Mouse (Mus musculus) midbrain, embryonic 11.5 days (tissue): ENCODE measurements at regions not wholly inside any gene's neighbourhood (a gene's known extent, or its start where the extent isn't known, plus 50 kb on each side); places are given as distances from the start of the nearest gene placed in this dataset.

ENCODE experiments used
- ATAC-seq: fragments of 200-750 bp; cut with Nextera tagmentation; 2 replicates; pipeline ENCODE4 v1.8.0; 2017; ENCODE audit warnings: moderate TSS enrichment, moderate library complexity; ENCODE audit not compliant: low FRiP score
- DNase-seq: peaks from one replicate; pipeline ENCODE4 v3.0.0; 2015; ENCODE audit warnings: low spot score; ENCODE audit errors: missing footprints
- H3K27ac ChIP-seq: fragments of 300-500 bp; sonication (generic); 2 replicates; pipeline ENCODE4 v1.5.1; 2014; ENCODE audit warnings: low read depth, low read length
- H3K27me3 ChIP-seq: fragments of 300-500 bp; sonication (generic); 2 replicates; pipeline ENCODE4 v1.6.1; 2014; ENCODE audit warnings: mild to moderate bottlenecking, low read length, moderate library complexity, mixed read lengths; ENCODE audit not compliant: control insufficient read depth, insufficient read depth
- H3K36me3 ChIP-seq: fragments of 300-500 bp; sonication (generic); 2 replicates; pipeline ENCODE4 v1.6.1; 2014; ENCODE audit warnings: mild to moderate bottlenecking, low read length, moderate library complexity, mixed read lengths; ENCODE audit not compliant: control insufficient read depth, insufficient read depth
- H3K4me1 ChIP-seq: fragments of 300-500 bp; sonication (generic); 2 replicates; pipeline ENCODE4 v1.6.1; 2014; ENCODE audit warnings: low read length; ENCODE audit not compliant: control insufficient read depth, insufficient read depth
- H3K4me2 ChIP-seq: fragments of 300-500 bp; sonication (generic); 2 replicates; pipeline ENCODE4 v1.6.1; 2014; ENCODE audit warnings: mild to moderate bottlenecking, moderate library complexity
- H3K4me3 ChIP-seq: fragments of 300-500 bp; sonication (generic); 2 replicates; pipeline ENCODE4 v1.5.1; 2014; ENCODE audit warnings: low read depth, low read length
- H3K9ac ChIP-seq: fragments of 300-500 bp; sonication (generic); 2 replicates; pipeline ENCODE4 v1.6.1; 2014; ENCODE audit warnings: low read length
- H3K9me3 ChIP-seq: fragments of 300-500 bp; sonication (generic); 2 replicates; pipeline ENCODE4 v1.6.1; 2016; ENCODE audit warnings: low read length; ENCODE audit not compliant: control insufficient read depth
- WGBS: fragments of 180-500 bp; shearing (Covaris S2); extraction: QIAGEN DNeasy Blood & Tissue Kit; methylation state at CpG from one replicate; pipeline ENCODE4 v1.1.7; 2014; 5-methylcytosine and 5-hydroxymethylcytosine counted together

DNA sequence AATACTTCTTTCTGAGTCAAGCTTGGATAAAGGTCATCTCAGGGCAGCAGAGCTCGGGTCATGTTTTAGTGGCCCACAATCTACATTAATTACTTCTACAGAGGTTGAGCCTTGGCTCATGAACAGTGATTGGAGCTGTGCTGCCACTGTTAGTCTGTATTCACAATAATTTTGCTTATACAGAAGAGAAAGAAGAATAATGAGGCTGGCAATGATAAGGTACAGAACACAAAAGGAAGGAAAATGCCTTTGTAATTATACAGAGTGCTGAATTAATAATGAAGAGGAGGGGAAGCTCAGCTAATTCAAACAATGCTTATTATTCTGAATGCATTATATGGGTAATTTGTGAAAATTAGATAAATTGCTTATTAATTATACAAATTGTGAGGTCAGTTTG lies 573.9 kb upstream of the Cblb start:
- Histone ChIP-seq H3K36me3 (no peaks in the 10 kb centered on the region), H3K27me3 (no peaks in the 10 kb centered on the region), H3K9me3 (no peaks in the 10 kb centered on the region), H3K27ac (no peak overlapping the region), H3K4me2 (no peak overlapping the region), H3K9ac (no peak overlapping the region), H3K4me3 (no peak overlapping the region), H3K4me1 (no peaks in the 10 kb centered on the region)
- 78% methylated on average over 1 of the region's 1 CpGs for WGBS
- no peak for DNase-seq
- ATAC-seq, result no peak; the same call in 1 of the 2 replicates

DNA sequence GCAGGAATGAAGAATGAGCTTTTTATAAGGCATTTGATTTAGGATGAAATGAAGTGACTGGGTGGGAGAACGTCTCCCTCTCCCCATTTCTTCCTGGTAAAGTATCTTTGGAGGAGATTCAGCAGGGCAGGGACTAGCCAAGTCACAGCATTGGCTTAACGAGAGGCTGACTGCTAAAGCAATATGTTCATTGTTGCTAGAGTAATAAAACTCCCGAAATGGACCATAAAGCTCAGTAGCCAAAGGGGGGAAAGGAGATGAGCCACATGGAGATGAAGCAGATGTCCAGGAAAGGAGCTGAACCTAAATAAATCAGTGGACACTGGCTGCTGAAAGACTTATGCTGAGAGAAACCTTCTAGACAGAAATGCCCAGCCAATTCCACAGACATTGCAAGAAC lies 555.3 kb upstream of the Cblb start:
- Histone ChIP-seq H3K4me3 (no peak overlapping the region), H3K27ac (no peak overlapping the region), H3K27me3 (no peaks in the 10 kb centered on the region), H3K9me3 (no peaks in the 10 kb centered on the region), H3K36me3 (no peaks in the 10 kb centered on the region), H3K4me2 (no peak overlapping the region), H3K9ac (no peak overlapping the region), H3K4me1 (no peaks in the 10 kb centered on the region)
- no peak for DNase-seq
- no peak for ATAC-seq
- WGBS, result 84% methylated on average over 3 of the region's 3 CpGs

DNA sequence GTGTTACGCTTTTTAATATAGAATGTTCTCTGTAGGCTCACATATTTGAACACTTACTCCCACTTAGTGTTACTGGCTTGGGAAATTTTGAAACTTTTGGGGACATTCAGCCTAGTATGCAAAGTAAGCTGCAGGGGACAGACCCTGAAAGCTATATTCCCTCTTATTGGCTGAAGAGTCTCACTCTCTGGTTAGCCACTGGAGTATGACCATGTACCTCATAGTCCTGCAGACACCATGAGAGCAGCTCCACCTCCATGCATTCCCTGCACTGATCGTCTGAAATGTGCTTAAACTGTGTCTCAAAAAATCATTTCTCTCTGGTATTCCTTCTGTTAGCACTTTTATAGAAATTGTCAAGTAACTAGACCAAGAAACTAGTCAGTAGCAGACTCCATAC lies 534.9 kb upstream of the Cblb start:
- Histone ChIP-seq H3K4me3 (no peak overlapping the region), H3K4me2 (no peak overlapping the region), H3K9me3 (no peaks in the 10 kb centered on the region), H3K27me3 (no peaks in the 10 kb centered on the region), H3K4me1 (no peaks in the 10 kb centered on the region), H3K36me3 (no peaks in the 10 kb centered on the region), H3K27ac (no peak overlapping the region), H3K9ac (no peak overlapping the region)
- WGBS, result 85% methylated on average over 2 of the region's 2 CpGs
- ATAC-seq, result no peak
- peak; percentile 57 for DNase-seq

DNA sequence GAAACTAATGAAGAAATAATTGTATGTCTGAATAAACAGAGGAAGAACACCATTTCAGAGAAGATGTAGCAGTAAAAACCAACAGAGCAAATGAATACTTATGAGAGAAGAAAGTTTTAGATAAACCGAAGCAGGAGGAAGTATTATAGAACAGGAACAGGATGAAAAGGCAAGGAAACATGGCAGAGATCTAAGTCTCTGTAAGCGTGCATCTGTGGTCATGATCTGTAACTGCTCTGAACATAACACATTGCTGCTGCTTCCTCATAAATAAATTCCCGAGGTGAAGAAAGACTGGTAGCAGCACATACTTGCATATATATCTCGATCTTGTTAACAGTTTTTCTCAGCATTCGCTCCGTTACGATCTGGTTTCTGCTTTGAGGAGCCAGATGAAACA lies 533.2 kb upstream of the Cblb start:
- ATAC-seq (no peak), DNase-seq (peak; percentile 77)
- WGBS, result 88% methylated on average over 7 of the region's 7 CpGs
- no peaks in the 10 kb centered on the region for H3K27me3 ChIP-seq
- H3K36me3 ChIP-seq, result no peaks in the 10 kb centered on the region
- H3K9me3 ChIP-seq, result no peaks in the 10 kb centered on the region
- H3K4me1 ChIP-seq, result no peaks in the 10 kb centered on the region
- H3K27ac ChIP-seq, result no peak overlapping the region
- no peak overlapping the region for H3K4me2 ChIP-seq
- H3K9ac ChIP-seq, result no peak overlapping the region
- H3K4me3 ChIP-seq, result no peak overlapping the region

DNA sequence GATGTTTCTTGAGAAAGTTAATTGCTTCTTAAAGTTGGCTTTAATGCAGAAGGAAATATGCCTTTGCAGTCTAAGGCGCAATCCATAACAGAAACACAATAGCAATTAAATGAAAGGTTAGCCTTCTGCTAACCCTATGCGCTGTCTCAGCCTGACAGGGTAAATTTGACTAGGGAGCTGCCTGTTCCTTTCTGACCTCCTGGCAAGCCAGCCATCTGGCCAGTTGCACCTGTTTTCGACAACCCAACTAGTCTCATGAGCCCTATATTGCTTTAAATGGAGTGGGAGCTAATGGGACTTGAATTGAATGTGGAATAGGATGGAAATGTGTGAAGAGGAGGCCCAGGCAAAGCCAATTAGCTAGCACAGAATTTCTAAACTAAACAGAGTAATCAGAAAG lies 513.9 kb upstream of the Cblb start:
- WGBS, result 75% methylated on average over 3 of the region's 3 CpGs
- H3K9me3 ChIP-seq, result no peaks in the 10 kb centered on the region
- no peak overlapping the region for H3K27ac ChIP-seq
- no peaks in the 10 kb centered on the region for H3K4me1 ChIP-seq
- no peaks in the 10 kb centered on the region for H3K27me3 ChIP-seq
- ATAC-seq (no peak), DNase-seq (peak; percentile 41)
- no peaks in the 10 kb centered on the region for H3K36me3 ChIP-seq
- no peak overlapping the region for H3K4me3 ChIP-seq
- H3K9ac ChIP-seq, result no peak overlapping the region
- H3K4me2 ChIP-seq, result no peak overlapping the region

DNA sequence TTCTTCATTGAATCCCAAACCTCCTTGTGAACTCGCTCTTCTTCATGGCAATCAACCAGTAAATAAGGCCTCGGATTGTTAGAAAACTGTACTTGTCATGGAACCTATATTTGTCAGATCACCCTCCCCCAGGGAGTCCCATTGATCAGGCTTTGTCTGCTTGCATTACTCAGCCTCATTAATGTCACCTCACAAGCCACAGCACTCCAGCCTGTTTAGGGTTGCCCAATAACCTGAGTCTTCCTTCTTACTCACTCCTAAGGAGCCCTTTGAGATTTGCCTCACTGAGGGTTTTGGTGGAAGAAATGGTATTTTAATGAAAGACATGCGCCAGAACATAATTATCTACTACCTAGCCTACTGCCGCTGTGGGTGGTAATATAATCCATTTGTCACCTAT lies 510.3 kb upstream of the Cblb start:
- Histone ChIP-seq H3K36me3 (no peaks in the 10 kb centered on the region), H3K4me2 (no peak overlapping the region), H3K4me1 (no peaks in the 10 kb centered on the region), H3K27ac (no peak overlapping the region), H3K9me3 (no peaks in the 10 kb centered on the region), H3K9ac (no peak overlapping the region), H3K4me3 (no peak overlapping the region), H3K27me3 (no peaks in the 10 kb centered on the region)
- 70% methylated on average over 4 of the region's 4 CpGs for WGBS
- DNase-seq (no peak), ATAC-seq (peak; percentile 75)

DNA sequence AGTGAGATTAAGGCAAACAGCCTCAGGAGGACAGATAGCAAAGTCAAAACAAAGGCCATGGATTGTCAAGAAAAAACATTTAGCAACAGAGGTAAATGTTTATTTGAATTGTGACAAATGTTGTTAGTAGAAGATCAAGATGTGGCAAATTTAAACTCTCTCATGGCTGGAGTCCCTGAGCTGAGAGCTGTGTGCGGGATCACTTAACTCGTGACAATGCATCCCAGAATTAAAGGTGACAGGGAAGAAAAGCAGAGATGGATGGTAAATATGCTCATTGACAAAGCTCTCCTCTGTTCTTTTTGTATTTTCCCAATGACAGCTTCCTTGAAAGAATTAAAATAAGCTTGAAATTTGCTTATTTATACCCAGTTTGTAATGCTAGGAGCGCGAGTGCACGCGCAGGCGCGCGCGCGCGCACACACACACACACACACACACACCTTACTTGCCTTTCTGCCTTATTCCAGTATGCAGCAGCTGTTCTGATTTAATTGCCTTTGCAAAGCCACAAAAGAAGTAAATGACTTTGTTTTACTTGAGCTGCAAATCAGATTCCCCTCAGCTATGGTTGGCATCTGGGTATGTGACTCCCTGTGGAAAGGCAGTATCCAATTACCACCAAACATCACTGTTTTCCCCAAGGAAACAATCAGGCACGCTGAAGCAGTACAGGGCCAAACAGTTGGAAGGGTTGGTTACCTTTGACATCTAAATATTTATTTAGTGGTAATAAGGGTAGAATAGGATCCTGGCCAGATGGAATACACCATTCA lies 509.5 kb upstream of the Cblb start:
- ATAC-seq (peak; percentile 83), DNase-seq (peak; percentile 76)
- 73% methylated on average over 13 of the region's 13 CpGs for WGBS
- H3K36me3 ChIP-seq, result no peaks in the 10 kb centered on the region
- no peaks in the 10 kb centered on the region for H3K4me1 ChIP-seq
- H3K4me2 ChIP-seq, result no peak overlapping the region
- peak overlapping the region; percentile 48 for H3K27ac ChIP-seq
- H3K4me3 ChIP-seq, result no peak overlapping the region
- H3K9me3 ChIP-seq, result no peaks in the 10 kb centered on the region
- no peak overlapping the region for H3K9ac ChIP-seq
- no peaks in the 10 kb centered on the region for H3K27me3 ChIP-seq

DNA sequence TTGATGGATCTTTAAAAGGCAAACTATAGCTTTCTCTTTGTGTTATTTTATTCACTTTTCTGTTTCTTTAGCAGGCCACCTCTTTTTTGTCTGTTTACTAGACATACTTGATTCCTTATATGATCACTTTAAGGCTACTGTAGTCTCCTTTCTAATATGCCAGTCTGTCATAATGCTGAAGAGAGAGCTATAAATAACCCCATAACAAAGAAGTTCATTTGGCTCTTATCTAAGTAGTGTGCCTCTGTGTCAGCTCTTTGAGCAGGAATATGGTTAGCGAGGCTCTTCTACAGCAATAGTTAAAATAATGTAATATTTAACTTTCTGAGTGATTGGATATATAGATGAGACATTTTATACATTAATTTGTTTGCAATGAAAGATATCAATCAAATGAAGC lies 507.0 kb upstream of the Cblb start:
- Histone ChIP-seq H3K4me2 (no peak overlapping the region), H3K9me3 (no peaks in the 10 kb centered on the region), H3K4me1 (no peaks in the 10 kb centered on the region), H3K27ac (no peak overlapping the region), H3K27me3 (no peaks in the 10 kb centered on the region), H3K4me3 (no peak overlapping the region), H3K36me3 (no peaks in the 10 kb centered on the region), H3K9ac (no peak overlapping the region)
- 87% methylated on average over 1 of the region's 1 CpGs for WGBS
- DNase-seq (peak; percentile 66), ATAC-seq (no peak)

DNA sequence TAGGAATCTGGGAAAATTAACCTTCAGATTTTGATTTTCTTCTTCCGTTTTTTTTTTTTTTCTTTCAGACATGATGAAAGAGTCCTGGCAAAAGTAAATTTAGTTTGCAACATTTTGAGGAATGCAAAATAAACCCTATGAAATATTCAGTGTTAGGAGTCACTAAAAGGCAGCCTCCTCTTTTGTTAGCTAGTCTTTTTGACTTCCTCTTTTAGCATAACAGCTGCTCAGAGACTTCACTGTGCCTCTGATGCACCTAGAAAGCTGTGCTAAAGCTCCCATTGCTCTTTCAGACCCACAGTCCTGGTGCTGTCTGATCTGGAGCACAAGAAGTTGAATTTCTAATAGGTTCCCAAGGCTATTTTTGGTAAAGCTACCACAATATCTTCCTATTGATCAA lies 498.5 kb upstream of the Cblb start:
- 96% methylated on average over 1 of the region's 1 CpGs for WGBS
- Histone ChIP-seq H3K9ac (no peak overlapping the region), H3K27ac (no peak overlapping the region), H3K4me3 (no peak overlapping the region), H3K9me3 (no peaks in the 10 kb centered on the region), H3K27me3 (no peaks in the 10 kb centered on the region), H3K4me2 (no peak overlapping the region), H3K4me1 (no peaks in the 10 kb centered on the region), H3K36me3 (no peaks in the 10 kb centered on the region)
- ATAC-seq (no peak), DNase-seq (peak; percentile 35)
